Mouse (Mus musculus): Measurements from ENCODE around the gene Dis3l2.

GRCm38 (mm10) chr1:86754335-86754734 is 50.7 kb downstream of the Dis3l2 start:
- no peak for TF ChIP-seq CTCF (IDR thresholded peaks at IDR 0.05; ENCODE audit: low read depth, low read length)
- no peak for TF ChIP-seq TAL1 (conservative IDR thresholded peaks at IDR 0.05; ENCODE audit: low read depth, low read length)
- no peak for TF ChIP-seq GATA1 (IDR thresholded peaks at IDR 0.05; ENCODE audit: borderline replicate concordance, low read length)

All from G1E (cell line).